Mouse (Mus musculus): ENCODE data around the gene BC004004. TPM values are rescaled to one million over a fixed set of nuclear protein-coding genes. Genes with fewer than 3 reads are reported as not detected.

BC004004 gene
- polyA plus RNA-seq, 1 experiment from 2014 or later: 112 TPM

GRCm38 (mm10) chr17:29319476-29319875 is 50.9 kb downstream of the BC004004 start:
- Histone ChIP-seq H3K36me3 (replicated peaks) (no peaks in the 10 kb centered on the region), H3K4me3 (no peak overlapping the region), H3K9ac (no peak overlapping the region), H3K4me2 (no peak overlapping the region), H3K27ac (no peak overlapping the region), H3K9me3 (no peaks in the 10 kb centered on the region), H3K27me3 (replicated peaks) (peaks cover 21% of the 10 kb centered on the region), H3K4me1 (peaks cover 6% of the 10 kb centered on the region; the same call in 1 of the 2 replicates)
- no peak for ATAC-seq (replicated peaks)
- 90% methylated on average over 7 of the region's 7 CpGs for WGBS

- Histone ChIP-seq H3K27ac (no peak overlapping the region), H3K36me3 (replicated peaks) (no peaks in the 10 kb centered on the region), H3K4me1 (peaks cover 6% of the 10 kb centered on the region; the same call in 1 of the 2 replicates), H3K27me3 (replicated peaks) (peaks cover 21% of the 10 kb centered on the region), H3K4me2 (no peak overlapping the region), H3K4me3 (no peak overlapping the region), H3K9me3 (no peaks in the 10 kb centered on the region), H3K9ac (no peak overlapping the region)
- 67% methylated on average over 8 of the region's 8 CpGs for WGBS
- no peak for ATAC-seq (replicated peaks)
These were observed 51.5 kb downstream of the BC004004 start for GRCm38 (mm10) chr17:29319881-29320639.

GRCm38 (mm10) chr17:29321765-29322602 is 53.4 kb downstream of the BC004004 start:
- Histone ChIP-seq H3K4me1 (peaks cover 21% of the 10 kb centered on the region), H3K4me2 (0 out of 2 replicates have a peak overlapping the region, but pooled peaks have one; percentile 3), H3K27me3 (replicated peaks) (peaks cover 21% of the 10 kb centered on the region), H3K4me3 (no peak overlapping the region), H3K9me3 (no peaks in the 10 kb centered on the region), H3K9ac (no peak overlapping the region), H3K36me3 (replicated peaks) (no peaks in the 10 kb centered on the region), H3K27ac (no peak overlapping the region)
- 21% methylated on average over 41 of the region's 41 CpGs for WGBS
- no peak for ATAC-seq (replicated peaks)

- no peaks in the 10 kb centered on the region for H3K36me3 ChIP-seq (replicated peaks)
- H3K4me3 ChIP-seq: no peak overlapping the region
- 27% methylated on average over 18 of the region's 18 CpGs for WGBS
- peaks cover 27% of the 10 kb centered on the region for H3K4me1 ChIP-seq
- H3K9me3 ChIP-seq: no peaks in the 10 kb centered on the region
- no peak overlapping the region for H3K4me2 ChIP-seq
- no peak for ATAC-seq (replicated peaks)
- H3K27ac ChIP-seq: no peak overlapping the region
- no peak overlapping the region for H3K9ac ChIP-seq
- H3K27me3 ChIP-seq (replicated peaks): peaks cover 21% of the 10 kb centered on the region
These were observed 54.0 kb downstream of the BC004004 start for GRCm38 (mm10) chr17:29322603-29322962.

GRCm38 (mm10) chr17:29323625-29324024 is 55.0 kb downstream of the BC004004 start:
- H3K9ac ChIP-seq: no peak overlapping the region
- H3K9me3 ChIP-seq: no peaks in the 10 kb centered on the region
- no peak overlapping the region for H3K27ac ChIP-seq
- WGBS: 93% methylated on average over 3 of the region's 3 CpGs
- no peak overlapping the region for H3K4me2 ChIP-seq
- peaks cover 34% of the 10 kb centered on the region for H3K4me1 ChIP-seq
- H3K36me3 ChIP-seq (replicated peaks): no peaks in the 10 kb centered on the region
- ATAC-seq (replicated peaks): no peak
- peaks cover 21% of the 10 kb centered on the region for H3K27me3 ChIP-seq (replicated peaks)
- no peak overlapping the region for H3K4me3 ChIP-seq

- Histone ChIP-seq H3K27me3 (replicated peaks) (peaks cover 16% of the 10 kb centered on the region; the same call in 1 of the 2 replicates), H3K36me3 (replicated peaks) (no peaks in the 10 kb centered on the region), H3K4me3 (no peak overlapping the region), H3K27ac (peak overlapping the region; percentile 75), H3K4me2 (peak overlapping the region; percentile 51), H3K9ac (no peak overlapping the region), H3K9me3 (no peaks in the 10 kb centered on the region), H3K4me1 (peaks cover 34% of the 10 kb centered on the region)
- 42% methylated on average over 13 of the region's 13 CpGs for WGBS
- no peak for ATAC-seq (replicated peaks)
These were observed 57.2 kb downstream of the BC004004 start for GRCm38 (mm10) chr17:29325831-29326230.

- no peaks in the 10 kb centered on the region for H3K9me3 ChIP-seq
- 6% methylated on average over 52 of the region's 52 CpGs for WGBS
These were observed 58.2 kb downstream of the BC004004 start for GRCm38 (mm10) chr17:29326531-29327529.

GRCm38 (mm10) chr17:29327691-29328090 is 59.1 kb downstream of the BC004004 start:
- Histone ChIP-seq H3K36me3 (replicated peaks) (peaks cover 13% of the 10 kb centered on the region), H3K4me3 (no peak overlapping the region), H3K27me3 (replicated peaks) (0 out of 2 replicates have a peak, but pooled peaks cover under 1% of the 10 kb centered on the region), H3K9ac (0 out of 2 replicates have a peak overlapping the region, but pooled peaks have one; percentile 1), H3K4me1 (peaks cover 37% of the 10 kb centered on the region), H3K4me2 (no peak overlapping the region; the same call in 1 of the 2 replicates), H3K27ac (peak overlapping the region; percentile 75), H3K9me3 (no peaks in the 10 kb centered on the region)
- WGBS: 83% methylated on average over 9 of the region's 9 CpGs
- ATAC-seq (replicated peaks): no peak

More at GRCm38 (mm10) chr17:29326531-29327529, 58.2 kb downstream of the BC004004 start:
- Histone ChIP-seq H3K36me3 (replicated peaks) (peaks cover 5% of the 10 kb centered on the region; the same call in 1 of the 2 replicates), H3K4me2 (peak overlapping the region; percentile 51), H3K4me3 (peak overlapping the region; percentile 28), H3K27me3 (replicated peaks) (peaks cover 9% of the 10 kb centered on the region; the same call in 1 of the 2 replicates), H3K27ac (peak overlapping the region; percentile 75), H3K4me1 (peaks cover 41% of the 10 kb centered on the region), H3K9ac (peak overlapping the region; percentile 1; the same call in 1 of the 2 replicates)
- peak; percentile 62 for ATAC-seq (replicated peaks)

- H3K4me1 ChIP-seq: peaks cover 37% of the 10 kb centered on the region
- H3K27me3 ChIP-seq (replicated peaks): no peaks in the 10 kb centered on the region
- H3K27ac ChIP-seq: peak overlapping the region; percentile 58
- H3K4me2 ChIP-seq: no peak overlapping the region
- ATAC-seq (replicated peaks): no peak
- 83% methylated on average over 3 of the region's 3 CpGs for WGBS
- H3K9me3 ChIP-seq: no peaks in the 10 kb centered on the region
- H3K36me3 ChIP-seq (replicated peaks): peaks cover 31% of the 10 kb centered on the region
- H3K9ac ChIP-seq: no peak overlapping the region
- no peak overlapping the region for H3K4me3 ChIP-seq
These were observed 61.6 kb downstream of the BC004004 start for GRCm38 (mm10) chr17:29330221-29330620.

- H3K4me2 ChIP-seq: no peak overlapping the region
- H3K4me1 ChIP-seq: peaks cover 32% of the 10 kb centered on the region
- no peaks in the 10 kb centered on the region for H3K9me3 ChIP-seq
- no peak overlapping the region for H3K9ac ChIP-seq
- no peaks in the 10 kb centered on the region for H3K27me3 ChIP-seq (replicated peaks)
- no peak overlapping the region for H3K4me3 ChIP-seq
- peak overlapping the region; percentile 66 for H3K27ac ChIP-seq
- peaks cover 31% of the 10 kb centered on the region for H3K36me3 ChIP-seq (replicated peaks)
- WGBS: 14% methylated on average over 5 of the region's 5 CpGs
- no peak for ATAC-seq (replicated peaks)
These were observed 62.3 kb downstream of the BC004004 start for GRCm38 (mm10) chr17:29330671-29331410.

GRCm38 (mm10) chr17:29332186-29332685 is 63.6 kb downstream of the BC004004 start:
- Histone ChIP-seq H3K4me2 (no peak overlapping the region), H3K27me3 (replicated peaks) (no peaks in the 10 kb centered on the region), H3K4me1 (peaks cover 19% of the 10 kb centered on the region), H3K36me3 (replicated peaks) (peaks cover 42% of the 10 kb centered on the region), H3K9ac (no peak overlapping the region), H3K9me3 (no peaks in the 10 kb centered on the region), H3K27ac (0 out of 2 replicates have a peak overlapping the region, but pooled peaks have one; percentile 66), H3K4me3 (no peak overlapping the region)
- ATAC-seq (replicated peaks): 0 out of 2 replicates have a peak, but pooled peaks have one; percentile 16
- WGBS: 89% methylated on average over 4 of the region's 4 CpGs

Measured in midbrain, embryonic 15.5 days (tissue).